Mouse (Mus musculus) retina, adult 2 months (tissue): ENCODE results near the gene Usp21.
"Not testable (repeated sequence)": the region's sequence is repeated elsewhere in the genome, so short reads cannot be mapped to it uniquely, and the experiment has no call there.

Experiments
- DNase-seq: peaks from one replicate; pipeline ENCODE4 v3.0.0-alpha.2; 2012; ENCODE audit warnings: low read depth, low spot score

Usp21 gene

DNA sequence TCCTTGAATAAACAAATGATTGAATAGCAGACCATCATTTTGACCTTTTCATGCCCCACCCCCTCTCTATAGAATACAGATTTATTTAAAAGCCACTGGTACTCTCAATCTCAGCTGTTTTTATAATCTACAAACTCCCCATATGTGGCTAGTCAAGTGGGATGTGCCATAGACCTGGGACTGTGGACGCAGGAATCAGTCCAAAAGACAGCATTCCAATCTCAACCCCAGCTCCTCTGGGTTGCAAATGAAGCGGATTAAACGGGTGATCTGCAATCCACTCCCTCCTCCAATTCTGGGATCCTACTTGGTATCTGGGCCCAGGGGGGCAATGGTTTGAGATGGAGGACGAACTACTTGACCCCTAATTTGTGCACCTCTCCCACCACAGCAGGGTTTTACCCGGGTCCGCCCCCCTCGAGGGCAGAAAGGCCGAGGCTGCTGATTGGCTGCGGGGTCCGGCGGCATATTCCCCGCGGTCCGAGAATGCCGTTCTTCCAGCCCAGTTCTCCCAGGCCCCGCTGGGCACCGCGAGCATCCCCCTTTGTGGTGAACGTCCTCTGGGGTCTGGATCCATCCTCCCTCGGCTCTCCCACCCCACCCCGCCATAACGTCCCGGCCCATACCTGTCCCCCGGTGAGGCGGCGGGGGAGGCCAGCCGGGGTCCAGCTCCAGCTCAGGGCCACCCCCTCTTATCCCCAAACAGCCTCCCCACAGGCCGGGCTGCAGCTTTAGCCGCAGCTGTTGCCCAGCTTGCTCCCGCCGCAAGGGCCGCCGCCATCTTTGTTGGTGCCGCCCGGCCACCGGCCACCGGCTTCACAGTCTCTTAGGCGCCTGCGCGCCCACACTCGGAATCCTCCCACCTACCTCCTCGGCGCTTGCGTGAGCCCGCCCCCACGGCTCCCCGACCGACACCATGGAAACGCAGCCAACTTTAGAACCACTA is at the start of gene Usp21:
Usp21 (minus strand) TSS at position 856 of the 946 bp plus-strand sequence.
- DNase-seq: peak; percentile 78

DNA sequence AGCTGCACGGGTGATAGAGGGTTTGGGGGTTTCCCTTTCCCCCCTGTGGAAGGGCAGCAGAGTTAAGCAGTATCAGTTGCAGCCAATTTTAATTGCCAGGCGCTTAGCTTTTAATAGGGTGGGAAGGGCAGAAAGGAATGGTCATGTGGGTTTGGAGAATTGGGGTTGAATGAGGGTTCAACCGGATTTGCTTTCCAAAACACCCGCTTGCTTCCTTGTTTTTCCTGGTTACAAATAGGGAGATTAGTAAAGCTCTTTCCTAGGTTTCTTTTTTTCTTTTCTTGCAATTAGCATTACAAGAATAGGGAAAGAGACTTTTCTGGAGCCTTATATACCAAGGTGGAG is 42.4 kb upstream of the Usp21 start:
- no peak for DNase-seq

DNA sequence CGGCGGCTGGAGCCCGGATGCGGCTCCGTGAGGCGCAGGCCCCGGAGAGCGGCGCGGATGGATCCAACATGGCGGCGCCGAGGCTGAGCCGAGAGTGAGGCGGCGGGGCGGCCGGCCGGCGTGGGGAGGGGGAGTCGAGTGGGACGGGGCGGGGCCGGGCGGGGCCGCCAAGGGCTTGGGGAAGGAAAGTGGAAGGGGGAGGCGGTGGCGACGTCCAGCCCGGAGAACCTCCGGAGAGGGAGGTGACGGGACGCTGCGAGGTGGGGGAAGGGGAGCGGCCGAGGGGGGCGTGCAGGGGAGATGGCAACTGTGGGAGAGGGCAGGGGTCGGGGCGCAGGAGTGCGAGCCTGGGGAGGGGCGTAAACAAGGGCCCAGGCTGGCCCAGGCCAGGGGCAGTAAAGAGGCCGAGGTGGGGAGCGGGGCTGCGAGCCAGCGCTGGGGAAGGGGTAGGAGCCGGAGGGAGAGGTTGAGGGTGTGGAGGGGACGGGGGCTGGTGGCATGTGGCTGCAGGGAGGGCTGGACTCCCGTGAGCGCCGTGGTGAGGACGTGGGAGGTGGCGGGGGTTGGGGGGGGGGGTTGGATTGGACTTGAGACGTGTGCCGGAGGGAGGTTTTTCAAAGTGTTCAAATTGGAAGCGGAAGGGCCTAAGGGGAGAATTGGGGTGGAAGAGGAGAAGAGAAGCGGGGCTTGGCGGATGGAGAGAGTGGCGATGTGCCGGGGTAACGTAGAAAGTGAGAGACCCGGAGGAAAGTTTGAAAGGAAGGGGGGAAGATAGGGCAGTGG is 41.8 kb upstream of the Usp21 start:
- no peak for DNase-seq

DNA sequence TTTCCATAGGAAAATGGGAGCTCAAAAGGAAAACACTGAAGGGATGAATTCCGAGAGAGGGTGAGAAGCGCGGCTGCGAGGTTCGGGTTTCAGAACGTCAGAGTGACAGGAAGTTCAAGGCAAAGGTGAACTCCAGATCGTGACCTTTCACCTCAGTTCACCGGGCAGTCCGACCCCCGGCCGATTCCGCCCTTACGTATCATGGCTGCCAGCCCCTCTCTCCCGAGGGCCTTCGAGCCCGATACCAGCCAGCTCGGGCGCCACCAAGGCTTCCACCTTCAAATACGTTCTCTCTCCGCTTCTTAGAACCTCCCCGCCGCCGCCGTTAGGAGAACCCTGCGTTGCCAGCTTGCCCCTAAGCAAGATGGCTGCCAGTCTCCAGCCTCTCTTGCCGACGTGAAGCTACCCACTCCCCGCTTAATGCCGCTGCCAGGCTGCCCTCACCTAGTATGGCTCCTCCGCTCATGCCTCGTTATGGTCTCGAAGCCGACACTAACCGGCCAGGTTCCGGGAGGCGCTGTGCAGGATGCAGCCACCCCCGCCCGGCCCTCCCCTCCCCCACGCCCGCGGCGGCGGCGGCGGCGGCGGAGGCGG is 41.1 kb upstream of the Usp21 start, which contains the start of gene Dedd:
Dedd (plus strand) TSS at position 307 of the 594 bp plus-strand sequence.
- DNase-seq: peak; percentile 85

DNA sequence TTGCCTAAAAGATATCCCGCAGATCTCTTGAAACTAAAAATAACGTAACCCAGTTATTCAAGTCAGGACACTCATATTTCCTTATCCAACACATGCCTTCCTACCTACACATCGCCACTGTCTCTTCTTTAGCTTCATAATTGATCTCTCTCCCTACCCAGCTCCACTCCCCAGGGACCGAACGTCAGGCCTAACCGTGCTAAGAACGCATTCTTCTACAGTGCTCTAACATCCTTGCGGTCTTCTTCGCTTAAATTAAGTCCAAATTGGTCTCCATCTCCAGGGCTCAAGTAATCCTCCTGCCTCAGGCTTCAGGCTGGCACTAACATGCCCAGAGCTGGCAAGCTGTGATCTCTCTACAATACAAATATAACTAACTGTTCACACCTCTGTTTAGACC is 40.5 kb upstream of the Usp21 start:
- DNase-seq: no peak

- DNase-seq: not testable (repeated sequence)
These were observed 38.8 kb upstream of the Usp21 start for GRCm38 (mm10) chr1:171326588-171326987.

DNA sequence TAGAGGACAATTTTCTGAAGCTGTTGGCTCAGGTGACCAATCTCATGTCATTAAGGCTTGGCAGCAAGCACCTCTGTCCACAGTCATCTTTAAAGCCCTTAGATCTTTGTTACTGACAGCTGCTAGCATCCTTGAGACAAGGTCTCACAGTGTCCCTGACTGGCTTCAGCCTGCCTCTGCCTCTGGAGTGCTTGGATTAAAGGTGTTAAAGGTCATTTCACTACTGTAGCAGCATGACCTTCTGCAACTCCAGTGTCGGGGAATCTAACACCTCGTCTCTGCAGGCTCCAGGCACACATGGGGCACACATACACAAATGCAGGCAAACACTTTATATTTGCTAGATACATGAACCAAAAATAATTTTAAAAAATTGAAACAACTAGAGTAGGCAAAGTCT is 37.8 kb upstream of the Usp21 start:
- DNase-seq: no peak

DNA sequence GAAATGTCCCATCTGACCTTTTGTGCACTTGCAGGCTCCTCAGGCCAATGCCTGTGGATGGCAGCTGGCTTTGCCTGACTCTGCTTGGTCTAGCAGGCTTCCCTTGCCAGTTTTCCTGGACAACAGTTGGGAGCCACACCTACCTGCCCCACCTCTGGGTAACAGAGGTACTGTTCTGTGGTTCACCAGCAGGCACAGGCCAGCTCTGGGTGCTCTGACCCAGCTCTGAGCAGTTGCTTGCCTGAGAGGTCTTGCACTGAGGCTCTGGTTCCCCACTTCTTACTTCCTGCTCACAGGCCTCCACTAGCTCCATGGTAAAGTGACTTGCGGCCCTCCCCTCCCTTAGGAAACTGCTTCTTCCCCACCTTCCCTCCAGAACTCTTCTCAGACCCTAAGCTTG is 34.2 kb upstream of the Usp21 start:
- no peak for DNase-seq

GRCm38 (mm10) chr1:171321415-171321814 is 33.6 kb upstream of the Usp21 start:
- no peak for DNase-seq

GRCm38 (mm10) chr1:171320151-171320550 is 32.4 kb upstream of the Usp21 start:
- DNase-seq: no peak

- no peak for DNase-seq
These were observed 32.0 kb upstream of the Usp21 start for GRCm38 (mm10) chr1:171319748-171320147.

- no peak for DNase-seq
These were observed 21.5 kb upstream of the Usp21 start for GRCm38 (mm10) chr1:171309321-171309720.

GRCm38 (mm10) chr1:171306157-171306556 is 18.4 kb upstream of the Usp21 start:
- not testable (repeated sequence) for DNase-seq

DNA sequence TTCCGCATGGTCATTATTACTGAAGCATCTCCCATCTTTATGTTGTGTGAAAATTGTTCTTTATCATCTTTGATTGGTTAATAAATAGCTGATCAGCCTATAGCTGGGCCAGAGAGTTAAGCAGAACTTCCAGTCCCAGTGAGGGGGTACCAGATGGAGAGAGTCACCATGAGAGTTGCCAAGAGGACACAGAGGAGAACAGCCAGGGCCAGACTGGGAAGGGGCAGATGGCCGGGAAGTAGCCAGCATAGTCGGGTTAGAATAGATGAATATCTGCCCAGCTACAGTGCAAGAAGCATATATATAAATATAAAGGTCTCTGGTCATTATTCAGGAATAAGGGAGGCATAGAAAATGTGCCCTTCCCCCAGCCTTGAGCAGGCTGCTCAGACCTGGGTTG is 10.4 kb upstream of the Usp21 start:
- no peak for DNase-seq

- DNase-seq: no peak
These were observed 7.2 kb upstream of the Usp21 start for GRCm38 (mm10) chr1:171295063-171295402.

DNA sequence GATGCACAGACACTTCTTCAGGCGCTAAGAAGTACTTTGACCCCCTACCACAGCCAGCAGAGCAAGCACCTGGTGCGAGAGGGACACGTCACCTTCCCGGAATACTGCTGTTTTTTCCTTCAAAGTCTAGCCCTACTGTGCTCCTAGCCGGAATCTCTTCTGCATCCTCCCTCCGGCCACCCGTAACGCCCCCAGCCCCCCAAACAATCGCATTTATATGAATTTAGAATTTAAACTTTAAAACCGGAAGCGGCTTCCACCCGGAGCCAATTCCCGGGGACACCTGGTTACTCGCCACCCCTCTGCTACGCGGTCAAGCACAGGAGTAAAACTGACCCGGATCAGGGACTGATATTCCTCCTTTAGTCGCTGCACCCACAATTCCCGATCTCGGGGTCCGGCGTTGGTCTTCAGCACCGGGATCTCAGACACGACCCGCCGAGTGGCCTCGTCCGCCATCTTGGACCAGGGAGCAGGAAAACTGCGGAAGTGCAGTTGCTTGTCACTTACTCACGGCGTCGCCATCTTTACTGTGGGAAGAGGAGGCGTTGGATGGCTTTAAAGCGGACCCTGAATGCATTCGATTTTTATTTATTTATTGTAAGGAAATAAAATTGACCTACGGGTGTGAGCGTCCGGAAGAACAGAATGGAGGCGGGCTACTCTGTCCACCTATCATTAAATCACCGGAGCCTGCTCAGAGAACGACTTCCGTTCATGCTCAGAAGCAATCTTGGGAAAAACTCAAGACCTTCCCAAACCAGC is 6.7 kb upstream of the Usp21 start, which contains the start of gene Ufc1:
Ufc1 (minus strand) TSS at position 727 of the 765 bp plus-strand sequence.
- DNase-seq: peak; percentile 77

DNA sequence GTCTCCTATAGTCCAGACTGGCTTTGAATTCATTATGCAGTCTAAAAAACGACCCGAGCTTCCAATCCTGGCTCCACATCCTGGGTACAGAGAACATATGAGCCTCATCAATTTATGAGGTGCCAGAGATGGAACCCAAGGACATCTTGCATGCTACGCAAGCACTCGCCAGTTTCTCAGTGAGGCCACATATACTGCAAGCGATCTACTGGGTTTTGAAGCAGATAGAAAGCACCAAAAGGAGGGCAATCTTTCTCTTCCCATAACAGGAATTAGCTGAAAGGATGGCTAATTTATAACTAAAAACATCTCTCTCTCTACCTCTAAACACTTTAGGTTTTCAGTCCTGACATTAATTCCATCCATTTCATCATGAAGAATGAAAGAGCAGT is 6.1 kb upstream of the Usp21 start:
- DNase-seq: no peak

DNA sequence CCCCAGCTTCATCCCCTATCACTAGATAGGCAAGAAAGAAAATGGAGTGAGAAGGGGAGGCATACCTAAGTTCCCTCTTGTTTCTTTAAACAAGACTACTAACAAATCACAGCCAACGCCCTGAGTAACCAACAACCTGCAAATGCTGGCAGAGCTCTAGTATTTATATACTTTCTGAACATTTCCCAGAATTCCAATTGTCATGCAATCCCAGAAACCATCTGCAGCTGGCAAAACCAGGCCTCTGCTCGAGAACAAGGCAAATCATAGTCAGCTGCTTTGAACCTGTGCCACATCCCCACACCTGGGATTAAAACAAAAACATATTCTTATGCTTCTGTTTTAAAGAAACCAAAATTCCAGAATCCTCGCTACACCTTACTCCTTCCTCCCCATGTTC is 5.6 kb upstream of the Usp21 start:
- no peak for DNase-seq

GRCm38 (mm10) chr1:171288328-171288727 is 537 bp upstream of the Usp21 start:
- DNase-seq: no peak

DNA sequence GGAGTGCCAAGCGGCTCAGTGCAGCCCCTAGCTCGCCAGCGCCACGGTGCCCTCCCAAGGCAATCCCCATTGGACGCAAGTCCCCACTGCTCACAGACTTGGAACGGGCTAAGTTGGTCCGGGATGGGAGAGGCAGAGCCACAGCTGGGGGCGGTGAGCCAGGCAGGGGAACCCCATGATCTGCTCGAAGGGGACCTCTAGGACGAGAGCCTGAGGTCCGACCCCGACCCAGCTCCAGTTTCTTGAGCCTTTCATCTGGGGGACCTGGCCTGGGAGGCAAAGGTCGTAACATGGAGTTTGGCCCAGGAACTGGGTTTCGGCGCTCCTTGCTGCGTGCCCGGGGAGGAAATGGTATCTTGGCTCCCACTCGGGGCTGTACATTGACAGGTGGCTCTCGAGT is 1.3 kb downstream of the Usp21 start:
- DNase-seq: no peak

- no peak for DNase-seq
These were observed 2.5 kb downstream of the Usp21 start for GRCm38 (mm10) chr1:171285096-171285892.
